Mouse (Mus musculus) lung, postnatal 0 days (tissue): ENCODE results near the gene Olfr706.

Source experiments
- CTCF ChIP-seq: IDR thresholded peaks from 2 replicates; pipeline ENCODE4 v1.5.1; 2016; ENCODE audit warnings: antibody characterized with exemption, mild to moderate bottlenecking
- EP300 ChIP-seq: IDR thresholded peaks from 2 replicates; pipeline ENCODE4 v1.6.1; 2016; ENCODE audit warnings: antibody characterized with exemption, mild to moderate bottlenecking, control low read depth

DNA sequence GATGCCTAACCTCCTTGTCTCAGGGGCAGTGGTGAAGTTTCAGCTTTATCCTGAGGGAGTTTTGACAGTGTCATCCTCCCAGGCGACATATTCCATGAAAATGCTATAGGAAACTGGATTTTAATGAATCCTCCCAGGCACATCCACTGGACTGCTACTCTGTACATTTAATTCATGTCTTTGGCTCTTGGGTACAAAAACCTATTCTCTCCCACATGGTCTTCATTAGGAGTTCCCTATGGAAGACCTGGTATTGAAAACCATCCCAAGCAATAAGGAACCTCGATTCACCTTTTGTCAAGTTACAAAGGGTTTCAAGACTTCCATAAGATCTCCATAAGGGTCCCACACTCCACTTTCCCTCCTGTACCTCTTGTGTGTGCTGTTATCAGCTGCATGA lies at the start of gene Olfr706:
- no peak for TF ChIP-seq EP300
- TF ChIP-seq CTCF = no peak
